Mouse (Mus musculus): ENCODE results near the gene Zfp839. TPM values are rescaled to one million over a fixed set of nuclear protein-coding genes. Genes with fewer than 3 reads are reported as not detected.
"Not testable (repeated sequence)": the region's sequence is repeated elsewhere in the genome, so short reads cannot be mapped to it uniquely, and the experiment has no call there.

The Zfp839 gene
- total RNA-seq, 1 experiment = 5.4 TPM

- Histone ChIP-seq H3K27ac (ENCODE audit: insufficient read depth, low read depth, low read length, poor library complexity, severe bottlenecking) (no peak overlapping the region), H3K9ac (ENCODE audit: insufficient read depth, low read depth, low read length, poor library complexity, severe bottlenecking) (no peak overlapping the region), H3K36me3 (ENCODE audit: control insufficient read depth, insufficient read depth, low read length, poor library complexity, severe bottlenecking) (peaks cover 5% of the 10 kb centered on the region; the same call in 1 of the 2 replicates), H3K4me3 (ENCODE audit: insufficient read depth in 1 of 2, low read depth in 1 of 2, low read length in 2 of 2, poor library complexity in 1 of 2, severe bottlenecking in 1 of 2) (no peak overlapping the region), H3K9me3 (ENCODE audit: control insufficient read depth, insufficient read depth, low read depth, low read length) (no peaks in the 10 kb centered on the region), H3K4me1 (ENCODE audit: control insufficient read depth in 2 of 2, insufficient read depth in 2 of 2, low read length in 2 of 2, poor library complexity in 1 of 2) (peaks cover 0 to 13% of the 10 kb centered on the region in 2 experiments; a peak in 3 of 4 replicates)
- in situ Hi-C loops (cut with MboI; ENCODE audit: low sequenced_read_pairs in 2 of 2, unreplicated experiment in 2 of 2) = no loop called here
- DNase-seq (ENCODE audit: low read depth, low spot score) = no peak
- TF ChIP-seq ZC3H11A (IDR thresholded peaks at IDR 0.05; ENCODE audit: borderline replicate concordance, low read depth, low read length) = no peak
- no peak for TF ChIP-seq MAFK (IDR thresholded peaks at IDR 0.05; ENCODE audit: insufficient read depth, low read depth, low read length)
- no peak for TF ChIP-seq CHD2 (IDR thresholded peaks at IDR 0.05; ENCODE audit: low read depth, low read length)
- TF ChIP-seq ZNF384 (IDR thresholded peaks at IDR 0.05; ENCODE audit: low read depth, low read length) = no peak
- no peak for TF ChIP-seq HCFC1 (IDR thresholded peaks at IDR 0.05; ENCODE audit: borderline replicate concordance, insufficient read depth, low read length)
These were observed 1.9 kb downstream of the Zfp839 start for GRCm38 (mm10) chr12:110851923-110852322.

GRCm38 (mm10) chr12:110854786-110855737 lies 5.0 kb downstream of the Zfp839 start:
- in situ Hi-C loops (cut with MboI; ENCODE audit: low sequenced_read_pairs in 2 of 2, unreplicated experiment in 2 of 2) = no loop called here
- TF ChIP-seq ZC3H11A (IDR thresholded peaks at IDR 0.05; ENCODE audit: borderline replicate concordance, low read depth, low read length) (no peak), MAFK (IDR thresholded peaks at IDR 0.05; ENCODE audit: insufficient read depth, low read depth, low read length) (no peak), CHD2 (IDR thresholded peaks at IDR 0.05; ENCODE audit: low read depth, low read length) (no peak), HCFC1 (IDR thresholded peaks at IDR 0.05; ENCODE audit: borderline replicate concordance, insufficient read depth, low read length) (no peak), ZNF384 (IDR thresholded peaks at IDR 0.05; ENCODE audit: low read depth, low read length) (no peak)
- no peak for DNase-seq (ENCODE audit: low read depth, low spot score)
- H3K9me3 ChIP-seq (ENCODE audit: control insufficient read depth, insufficient read depth, low read depth, low read length) = no peaks in the 10 kb centered on the region
- peak overlapping the region; percentile 4; the same call in 1 of the 2 replicates for H3K9ac ChIP-seq (ENCODE audit: insufficient read depth, low read depth, low read length, poor library complexity, severe bottlenecking)
- H3K36me3 ChIP-seq (ENCODE audit: control insufficient read depth, insufficient read depth, low read length, poor library complexity, severe bottlenecking) = peaks cover 5% of the 10 kb centered on the region; the same call in 1 of the 2 replicates
- H3K4me1 ChIP-seq (ENCODE audit: control insufficient read depth in 2 of 2, insufficient read depth in 2 of 2, low read length in 2 of 2, poor library complexity in 1 of 2) = peaks cover 4 to 26% of the 10 kb centered on the region in 2 experiments; a peak in 3 of 4 replicates
- no peak overlapping the region for H3K4me3 ChIP-seq (ENCODE audit: insufficient read depth in 1 of 2, low read depth in 1 of 2, low read length in 2 of 2, poor library complexity in 1 of 2, severe bottlenecking in 1 of 2)
- no peak overlapping the region for H3K27ac ChIP-seq (ENCODE audit: insufficient read depth, low read depth, low read length, poor library complexity, severe bottlenecking)

GRCm38 (mm10) chr12:110857196-110857595 lies 7.1 kb downstream of the Zfp839 start:
- H3K9me3 ChIP-seq (ENCODE audit: control insufficient read depth, insufficient read depth, low read depth, low read length) = no peaks in the 10 kb centered on the region
- no peak overlapping the region for H3K27ac ChIP-seq (ENCODE audit: insufficient read depth, low read depth, low read length, poor library complexity, severe bottlenecking)
- peaks cover 6 to 36% of the 10 kb centered on the region in 2 experiments; a peak in 3 of 4 replicates for H3K4me1 ChIP-seq (ENCODE audit: control insufficient read depth in 2 of 2, insufficient read depth in 2 of 2, low read length in 2 of 2, poor library complexity in 1 of 2)
- DNase-seq (ENCODE audit: low read depth, low spot score) = no peak
- in situ Hi-C loops (cut with MboI; ENCODE audit: low sequenced_read_pairs in 2 of 2, unreplicated experiment in 2 of 2) = no loop called here
- H3K4me3 ChIP-seq (ENCODE audit: insufficient read depth in 1 of 2, low read depth in 1 of 2, low read length in 2 of 2, poor library complexity in 1 of 2, severe bottlenecking in 1 of 2) = no peak overlapping the region
- no peak overlapping the region for H3K9ac ChIP-seq (ENCODE audit: insufficient read depth, low read depth, low read length, poor library complexity, severe bottlenecking)
- no peak for TF ChIP-seq HCFC1 (IDR thresholded peaks at IDR 0.05; ENCODE audit: borderline replicate concordance, insufficient read depth, low read length)
- TF ChIP-seq CHD2 (IDR thresholded peaks at IDR 0.05; ENCODE audit: low read depth, low read length) = no peak
- TF ChIP-seq ZNF384 (IDR thresholded peaks at IDR 0.05; ENCODE audit: low read depth, low read length) = no peak
- TF ChIP-seq MAFK (IDR thresholded peaks at IDR 0.05; ENCODE audit: insufficient read depth, low read depth, low read length) = no peak
- TF ChIP-seq ZC3H11A (IDR thresholded peaks at IDR 0.05; ENCODE audit: borderline replicate concordance, low read depth, low read length) = no peak
- H3K36me3 ChIP-seq (ENCODE audit: control insufficient read depth, insufficient read depth, low read length, poor library complexity, severe bottlenecking) = peaks cover 9% of the 10 kb centered on the region; the same call in 1 of the 2 replicates

- peaks cover 6 to 37% of the 10 kb centered on the region in 2 experiments; a peak in 3 of 4 replicates for H3K4me1 ChIP-seq (ENCODE audit: control insufficient read depth in 2 of 2, insufficient read depth in 2 of 2, low read length in 2 of 2, poor library complexity in 1 of 2)
- H3K27ac ChIP-seq (ENCODE audit: insufficient read depth, low read depth, low read length, poor library complexity, severe bottlenecking); H3K9ac ChIP-seq (ENCODE audit: insufficient read depth, low read depth, low read length, poor library complexity, severe bottlenecking); DNase-seq (ENCODE audit: low read depth, low spot score); H3K4me3 ChIP-seq (ENCODE audit: insufficient read depth in 1 of 2, low read depth in 1 of 2, low read length in 2 of 2, poor library complexity in 1 of 2, severe bottlenecking in 1 of 2); H3K36me3 ChIP-seq (ENCODE audit: control insufficient read depth, insufficient read depth, low read length, poor library complexity, severe bottlenecking); in situ Hi-C loops (cut with MboI; ENCODE audit: low sequenced_read_pairs in 2 of 2, unreplicated experiment in 2 of 2); H3K9me3 ChIP-seq (ENCODE audit: control insufficient read depth, insufficient read depth, low read depth, low read length): not testable (repeated sequence)
These were observed 8.6 kb downstream of the Zfp839 start for GRCm38 (mm10) chr12:110858681-110859080.

All from ES-E14 (cell line).